Mouse (Mus musculus) kidney, postnatal 14 days (tissue): ENCODE measurements at regions not wholly inside any gene's neighbourhood (a gene's known extent, or its start where the extent isn't known, plus 50 kb on each side); places are given as distances from the start of the nearest gene placed in this dataset.

Experiments used
- DNase-seq: peaks from one replicate; pipeline ENCODE4 v3.0.0; 2022; ENCODE audit warnings: mixed read lengths

- peak; percentile 36 for DNase-seq
Observed at GRCm38 (mm10) chr6:135525841-135526327, 163.5 kb downstream of the Emp1 start.

- DNase-seq: peak; percentile 6
Observed at GRCm38 (mm10) chr6:135526460-135527160, 164.3 kb downstream of the Emp1 start.

- DNase-seq: no peak
Observed at GRCm38 (mm10) chr6:135527879-135528278, 165.5 kb downstream of the Emp1 start.

GRCm38 (mm10) chr6:135539791-135540646, 177.7 kb downstream of the Emp1 start:
- DNase-seq: peak; percentile 25

GRCm38 (mm10) chr6:135541566-135541965, 179.2 kb downstream of the Emp1 start:
- DNase-seq: no peak

- DNase-seq: peak; percentile 40
Observed at GRCm38 (mm10) chr6:135542356-135542755, 180.0 kb downstream of the Emp1 start.

GRCm38 (mm10) chr6:135543390-135543789, 181.0 kb downstream of the Emp1 start:
- no peak for DNase-seq

- peak; percentile 57 for DNase-seq
Observed at GRCm38 (mm10) chr6:135543863-135544262, 181.5 kb downstream of the Emp1 start.

GRCm38 (mm10) chr6:135550368-135550950, 188.1 kb downstream of the Emp1 start:
- no peak for DNase-seq

GRCm38 (mm10) chr6:135552396-135552795, 190.1 kb downstream of the Emp1 start:
- no peak for DNase-seq

- DNase-seq: peak; percentile 96
Observed at GRCm38 (mm10) chr6:135559501-135559907, 197.2 kb downstream of the Emp1 start.

GRCm38 (mm10) chr6:135562267-135562666, 199.9 kb downstream of the Emp1 start:
- DNase-seq: no peak

GRCm38 (mm10) chr6:135563766-135564165, 201.4 kb downstream of the Emp1 start:
- no peak for DNase-seq

- DNase-seq: peak; percentile 37
Observed at GRCm38 (mm10) chr6:135569086-135569485, 206.7 kb downstream of the Emp1 start.

- peak; percentile 25 for DNase-seq
Observed at GRCm38 (mm10) chr6:135575294-135575693, 212.9 kb downstream of the Emp1 start.

GRCm38 (mm10) chr6:135578728-135579127, 216.4 kb downstream of the Emp1 start:
- no peak for DNase-seq

GRCm38 (mm10) chr6:135582567-135582966, 220.2 kb downstream of the Emp1 start:
- DNase-seq: no peak

GRCm38 (mm10) chr6:135584782-135585181, 222.4 kb downstream of the Emp1 start:
- no peak for DNase-seq

GRCm38 (mm10) chr6:135590084-135590483, 227.7 kb downstream of the Emp1 start:
- no peak for DNase-seq

GRCm38 (mm10) chr6:135591085-135591484, 228.7 kb downstream of the Emp1 start:
- DNase-seq: no peak

GRCm38 (mm10) chr6:135596358-135596757, 234.0 kb downstream of the Emp1 start:
- no peak for DNase-seq

GRCm38 (mm10) chr6:135610504-135611096, 248.3 kb downstream of the Emp1 start:
- DNase-seq: no peak

GRCm38 (mm10) chr6:135627928-135628327, 265.6 kb downstream of the Emp1 start:
- DNase-seq: no peak
